ENCODE assay signal across 18 mouse cellular contexts in genomic region chr17:50373496-50374141, GRCm38 (mm10).
"Had no signal": no experiment of that assay in that cellular context is flagged by ENCODE, and none has a peak within 500 bp of the region (broad histone marks: within the 10 kb centered on the region; RNA-seq: fewer than 3 reads in every experiment).

No protein-coding gene starts in this region.

- H3K9ac ChIP-seq: limb, embryonic 12.5 days; limb, embryonic 15.5 days; liver, embryonic 14.5 days; liver, postnatal 0 days; lung, embryonic 14.5 days; midbrain, embryonic 12.5 days; midbrain, embryonic 15.5 days; neural tube, embryonic 13.5 days had no signal

- DNase-seq: kidney, postnatal 14 days; kidney, postnatal 4 days; left cerebral cortex, postnatal 4 days; liver, postnatal 0 days; lung, embryonic 14.5 days; retina, postnatal 1 day; thymus, postnatal 25 days had no signal

- H3K9me3 ChIP-seq: limb, embryonic 12.5 days; limb, embryonic 15.5 days; midbrain, embryonic 12.5 days; midbrain, embryonic 15.5 days; neural tube, embryonic 13.5 days had no signal

- H3K27ac ChIP-seq: limb, embryonic 12.5 days; limb, embryonic 15.5 days; liver, embryonic 14.5 days; macrophage; midbrain, embryonic 12.5 days; midbrain, embryonic 15.5 days; neural tube, embryonic 13.5 days; stomach, postnatal 0 days had no signal

- H3K36me3 ChIP-seq: limb, embryonic 12.5 days; limb, embryonic 15.5 days; midbrain, embryonic 12.5 days; midbrain, embryonic 15.5 days; neural tube, embryonic 13.5 days had no signal

- H3K27me3 ChIP-seq: limb, embryonic 12.5 days; limb, embryonic 15.5 days; midbrain, embryonic 12.5 days; midbrain, embryonic 15.5 days; neural tube, embryonic 13.5 days had no signal

- ATAC-seq: liver, postnatal 0 days; lung, postnatal 0 days; midbrain, embryonic 15.5 days had no signal

- H3K4me1 ChIP-seq: limb, embryonic 12.5 days; limb, embryonic 15.5 days; midbrain, embryonic 12.5 days; midbrain, embryonic 15.5 days; neural tube, embryonic 13.5 days had no signal

- H3K4me2 ChIP-seq: limb, embryonic 12.5 days; limb, embryonic 15.5 days; liver, embryonic 11.5 days; lung, embryonic 14.5 days; midbrain, embryonic 12.5 days; midbrain, embryonic 15.5 days; neural tube, embryonic 13.5 days had no signal

- H3K4me3 ChIP-seq: limb, embryonic 12.5 days; limb, embryonic 15.5 days; midbrain, embryonic 12.5 days; midbrain, embryonic 15.5 days; myocyte; neural tube, embryonic 13.5 days had no signal
